Mouse (Mus musculus) midbrain, postnatal 0 days (tissue): ENCODE measurements around the gene Pm20d1. TPM values are rescaled to one million over a fixed set of nuclear protein-coding genes. Genes with fewer than 3 reads are reported as not detected.

Experiments used
- ATAC-seq: fragments of 200-750 bp; cut with Nextera tagmentation; 2 replicates; pipeline ENCODE4 v1.8.0; 2017; ENCODE audit warnings: moderate number of reproducible peaks, mild to moderate bottlenecking, moderate TSS enrichment, moderate library complexity; ENCODE audit not compliant: low FRiP score
- DNase-seq: peaks from one replicate; pipeline ENCODE4 v3.0.0-alpha.2; 2015; ENCODE audit warnings: low spot score
- H3K27ac ChIP-seq: fragments of 300-500 bp; sonication (generic); 2 replicates; pipeline ENCODE4 v1.5.1; 2014; ENCODE audit warnings: low read depth, mild to moderate bottlenecking, low read length, mixed read lengths
- H3K27me3 ChIP-seq: fragments of 300-500 bp; sonication (generic); 2 replicates; pipeline ENCODE4 v1.6.1; 2014; ENCODE audit warnings: low read length, control low read depth, mixed read lengths; ENCODE audit not compliant: insufficient read depth
- H3K36me3 ChIP-seq: fragments of 300-500 bp; sonication (generic); 2 replicates; pipeline ENCODE4 v1.6.1; 2014; ENCODE audit warnings: low read length, control low read depth, mixed read lengths; ENCODE audit not compliant: insufficient read depth
- H3K4me1 ChIP-seq: fragments of 300-500 bp; sonication (generic); 2 replicates; pipeline ENCODE4 v1.6.1; 2014; ENCODE audit warnings: mild to moderate bottlenecking, control low read depth, antibody characterized with exemption, low read length, mixed read lengths; ENCODE audit not compliant: insufficient read depth
- H3K4me2 ChIP-seq: fragments of 300-500 bp; sonication (generic); 2 replicates; pipeline ENCODE4 v1.6.1; 2014; ENCODE audit warnings: low read depth, mild to moderate bottlenecking, low read length, mixed read lengths; ENCODE audit not compliant: poor library complexity, severe bottlenecking
- H3K4me3 ChIP-seq: fragments of 300-500 bp; sonication (generic); 2 replicates; pipeline ENCODE4 v1.5.1; 2014; ENCODE audit warnings: low read depth, mild to moderate bottlenecking, low read length, moderate library complexity
- H3K9ac ChIP-seq: fragments of 300-500 bp; sonication (generic); replicated peaks from 2 replicates; pipeline ENCODE4 v1.6.1; 2014; ENCODE audit warnings: mild to moderate bottlenecking, low read length, moderate library complexity, mixed read lengths; ENCODE audit not compliant: poor library complexity, severe bottlenecking
- H3K9me3 ChIP-seq: fragments of 300-500 bp; sonication (generic); 2 replicates; pipeline ENCODE4 v1.6.1; 2016; ENCODE audit warnings: low read length, control low read depth
- CTCF ChIP-seq: IDR thresholded peaks from 2 replicates; pipeline ENCODE4 v1.5.1; 2016; ENCODE audit warnings: antibody characterized with exemption, mild to moderate bottlenecking
- WGBS: fragments of 180-500 bp; shearing (Covaris S2); extraction: QIAGEN DNeasy Blood & Tissue Kit; methylation state at CpG from one replicate; pipeline ENCODE4 v1.1.7; 2014; 5-methylcytosine and 5-hydroxymethylcytosine counted together
- polyA plus RNA-seq: library from polyadenylated mRNA; unstranded; fragments of >200 nt; fragmentation: Nextera tagmentation; extraction: Ambion mirVana; gene quantifications from 2 replicates; pipeline ENCODE4 v1.2.1, GENCODE M21; 2015
- total RNA-seq: library from RNA; depleted of rRNA; stranded (reverse); fragments of >200 nt; gene quantifications from 2 replicates; pipeline ENCODE4 v1.2.3, GENCODE M21; 2014

Pm20d1 gene
- total and polyA plus RNA-seq, 2 experiments from 2014 or later: 0.05 to 0.38 TPM

- Histone ChIP-seq H3K27me3 (no peaks in the 10 kb centered on the region), H3K4me3 (no peak overlapping the region), H3K36me3 (peaks cover 25% of the 10 kb centered on the region), H3K4me1 (0 out of 2 replicates have a peak, but pooled peaks cover 2% of the 10 kb centered on the region), H3K9me3 (no peaks in the 10 kb centered on the region), H3K4me2 (no peak overlapping the region), H3K27ac (no peak overlapping the region), H3K9ac (no peak overlapping the region)
- TF ChIP-seq CTCF: no peak
- 84% methylated on average over 3 of the region's 3 CpGs for WGBS
- DNase-seq (no peak), ATAC-seq (no peak)
Observed at GRCm38 (mm10) chr1:131837035-131837434, 39.9 kb downstream of the Pm20d1 start.

- Histone ChIP-seq H3K4me3 (no peak overlapping the region), H3K27ac (peak overlapping the region; percentile 7; the same call in 1 of the 2 replicates), H3K36me3 (peaks cover 35% of the 10 kb centered on the region), H3K9me3 (no peaks in the 10 kb centered on the region), H3K4me1 (no peaks in the 10 kb centered on the region), H3K4me2 (no peak overlapping the region), H3K27me3 (no peaks in the 10 kb centered on the region), H3K9ac (no peak overlapping the region)
- WGBS: 70% methylated on average over 5 of the region's 5 CpGs
- ATAC-seq: no peak
- TF ChIP-seq CTCF: no peak
- no peak for DNase-seq
Observed at GRCm38 (mm10) chr1:131838542-131838941, 41.4 kb downstream of the Pm20d1 start.

- no peaks in the 10 kb centered on the region for H3K9me3 ChIP-seq
- H3K36me3 ChIP-seq: peaks cover 42% of the 10 kb centered on the region
- no peaks in the 10 kb centered on the region for H3K27me3 ChIP-seq
- TF ChIP-seq CTCF: no peak
- 0 out of 2 replicates have a peak overlapping the region, but pooled peaks have one; percentile 7 for H3K27ac ChIP-seq
- WGBS: 14% methylated on average over 2 of the region's 2 CpGs
- H3K4me1 ChIP-seq: no peaks in the 10 kb centered on the region
- DNase-seq (peak; percentile 45), ATAC-seq (no peak)
- H3K4me3 ChIP-seq: no peak overlapping the region
- H3K9ac ChIP-seq: no peak overlapping the region
- H3K4me2 ChIP-seq: no peak overlapping the region
Observed at GRCm38 (mm10) chr1:131839279-131839678, 42.1 kb downstream of the Pm20d1 start.

- no peak overlapping the region for H3K9ac ChIP-seq
- DNase-seq (no peak), ATAC-seq (no peak)
- peaks cover 50% of the 10 kb centered on the region for H3K36me3 ChIP-seq
- TF ChIP-seq CTCF: no peak
- no peaks in the 10 kb centered on the region for H3K4me1 ChIP-seq
- H3K4me3 ChIP-seq: no peak overlapping the region
- no peak overlapping the region for H3K27ac ChIP-seq
- no peaks in the 10 kb centered on the region for H3K27me3 ChIP-seq
- no peak overlapping the region for H3K4me2 ChIP-seq
- 85% methylated on average over 4 of the region's 4 CpGs for WGBS
- no peaks in the 10 kb centered on the region for H3K9me3 ChIP-seq
Observed at GRCm38 (mm10) chr1:131842221-131842620, 45.0 kb downstream of the Pm20d1 start.

GRCm38 (mm10) chr1:131843758-131844157 lies 46.6 kb downstream of the Pm20d1 start:
- peaks cover 55% of the 10 kb centered on the region for H3K36me3 ChIP-seq
- no peak overlapping the region for H3K4me2 ChIP-seq
- no peak for ATAC-seq

GRCm38 (mm10) chr1:131844883-131845282 lies 47.7 kb downstream of the Pm20d1 start:
- TF ChIP-seq CTCF: no peak
- H3K27ac ChIP-seq: no peak overlapping the region
- no peak overlapping the region for H3K9ac ChIP-seq
- H3K4me1 ChIP-seq: no peaks in the 10 kb centered on the region
- no peaks in the 10 kb centered on the region for H3K27me3 ChIP-seq
- 69% methylated on average over 8 of the region's 8 CpGs for WGBS
- H3K9me3 ChIP-seq: no peaks in the 10 kb centered on the region
- no peak for ATAC-seq
- no peak for DNase-seq
- H3K36me3 ChIP-seq: peaks cover 50% of the 10 kb centered on the region
- H3K4me3 ChIP-seq: no peak overlapping the region
- H3K4me2 ChIP-seq: no peak overlapping the region

More at GRCm38 (mm10) chr1:131843758-131844157, 46.6 kb downstream of the Pm20d1 start:
- Histone ChIP-seq H3K27me3 (no peaks in the 10 kb centered on the region), H3K4me3 (no peak overlapping the region), H3K9ac (no peak overlapping the region), H3K9me3 (no peaks in the 10 kb centered on the region), H3K4me1 (no peaks in the 10 kb centered on the region), H3K27ac (no peak overlapping the region)
- no peak for TF ChIP-seq CTCF
- 96% methylated on average over 10 of the region's 10 CpGs for WGBS
- DNase-seq: no peak
